Mouse (Mus musculus) embryonic facial prominence, embryonic 14.5 days (tissue): Measurements from ENCODE around the gene Vash1. TPM values are rescaled to one million over a fixed set of nuclear protein-coding genes. Genes with fewer than 3 reads are reported as not detected.

Experiments used
- ATAC-seq: fragments of 200-750 bp; cut with Nextera tagmentation; 2 replicates; pipeline ENCODE4 v1.8.0; 2017; ENCODE audit warnings: low read depth, moderate number of reproducible peaks, moderate TSS enrichment
- DNase-seq: peaks from one replicate; pipeline ENCODE4 v3.0.0-alpha.2; 2015; ENCODE audit warnings: low spot score
- H3K27ac ChIP-seq: fragments of 300-500 bp; sonication (generic); replicated peaks from 2 replicates; pipeline ENCODE4 v1.5.1; 2014; ENCODE audit warnings: low read depth, mild to moderate bottlenecking, low read length, moderate library complexity
- H3K27me3 ChIP-seq: fragments of 300-500 bp; sonication (generic); replicated peaks from 2 replicates; pipeline ENCODE4 v1.6.1; 2014; ENCODE audit warnings: low read length; ENCODE audit not compliant: control insufficient read depth, insufficient read depth
- H3K36me3 ChIP-seq: fragments of 300-500 bp; sonication (generic); 2 replicates; pipeline ENCODE4 v1.6.1; 2014; ENCODE audit warnings: low read length, mixed read lengths; ENCODE audit not compliant: control insufficient read depth, insufficient read depth
- H3K4me1 ChIP-seq: fragments of 300-500 bp; sonication (generic); 2 replicates; pipeline ENCODE4 v1.6.1; 2014; ENCODE audit warnings: antibody characterized with exemption, low read length; ENCODE audit not compliant: control insufficient read depth, insufficient read depth
- H3K4me2 ChIP-seq: fragments of 300-500 bp; sonication (generic); 2 replicates; pipeline ENCODE4 v1.6.1; 2014; ENCODE audit warnings: low read depth, mild to moderate bottlenecking, low read length, moderate library complexity, mixed read lengths
- H3K4me3 ChIP-seq: fragments of 300-500 bp; sonication (generic); 2 replicates; pipeline ENCODE4 v1.5.1; 2014; ENCODE audit warnings: low read depth, mild to moderate bottlenecking, low read length
- H3K9ac ChIP-seq: fragments of 300-500 bp; sonication (generic); 2 replicates; pipeline ENCODE4 v1.6.1; 2014; ENCODE audit warnings: low read depth, mild to moderate bottlenecking, low read length, moderate library complexity, mixed read lengths
- H3K9me3 ChIP-seq: fragments of 300-500 bp; sonication (generic); 2 replicates; pipeline ENCODE4 v1.6.1; 2016; ENCODE audit warnings: low read length; ENCODE audit not compliant: control insufficient read depth
- WGBS: fragments of 180-500 bp; shearing (Covaris S2); extraction: QIAGEN DNeasy Blood & Tissue Kit; methylation state at CpG from one replicate; pipeline ENCODE4 v1.1.7; 2014; 5-methylcytosine and 5-hydroxymethylcytosine counted together
- polyA plus RNA-seq: library from polyadenylated mRNA; unstranded; fragments of >200 nt; fragmentation: Nextera tagmentation; extraction: Ambion mirVana; gene quantifications from 2 replicates; pipeline ENCODE4 v1.2.1, GENCODE M21; 2014

The Vash1 gene
- polyA plus RNA-seq, 1 experiment from 2014 or later, result 11.0 TPM

- 63% methylated on average over 3 of the region's 3 CpGs for WGBS
- H3K9ac ChIP-seq, result no peak overlapping the region
- ATAC-seq (no peak), DNase-seq (no peak)
- no peak overlapping the region for H3K4me3 ChIP-seq
- H3K9me3 ChIP-seq, result no peaks in the 10 kb centered on the region
- H3K4me2 ChIP-seq, result no peak overlapping the region
- peaks cover 25% of the 10 kb centered on the region for H3K4me1 ChIP-seq
- H3K27ac ChIP-seq, result no peak overlapping the region
- no peaks in the 10 kb centered on the region for H3K36me3 ChIP-seq
- H3K27me3 ChIP-seq, result no peaks in the 10 kb centered on the region
These were observed 30.0 kb upstream of the Vash1 start for GRCm38 (mm10) chr12:86648489-86648888.

- Histone ChIP-seq H3K36me3 (no peaks in the 10 kb centered on the region), H3K4me1 (peaks cover 17% of the 10 kb centered on the region), H3K4me2 (no peak overlapping the region), H3K27me3 (no peaks in the 10 kb centered on the region), H3K27ac (no peak overlapping the region), H3K4me3 (no peak overlapping the region), H3K9me3 (no peaks in the 10 kb centered on the region), H3K9ac (no peak overlapping the region)
- WGBS, result 85% methylated on average over 8 of the region's 8 CpGs
- DNase-seq (no peak), ATAC-seq (no peak)
These were observed 27.1 kb upstream of the Vash1 start for GRCm38 (mm10) chr12:86651301-86651860.

GRCm38 (mm10) chr12:86652570-86653041 is 25.9 kb upstream of the Vash1 start:
- 54% methylated on average over 4 of the region's 4 CpGs for WGBS
- Histone ChIP-seq H3K9ac (no peak overlapping the region), H3K4me2 (no peak overlapping the region), H3K27me3 (no peaks in the 10 kb centered on the region), H3K4me1 (0 out of 2 replicates have a peak, but pooled peaks cover 6% of the 10 kb centered on the region), H3K4me3 (no peak overlapping the region), H3K9me3 (no peaks in the 10 kb centered on the region), H3K36me3 (no peaks in the 10 kb centered on the region), H3K27ac (peak overlapping the region; percentile 58; the same call in 1 of the 2 replicates)
- peak; percentile 91 for DNase-seq
- peak; percentile 80; the same call in 1 of the 2 replicates for ATAC-seq

- Histone ChIP-seq H3K4me2 (no peak overlapping the region), H3K9me3 (no peaks in the 10 kb centered on the region), H3K27me3 (no peaks in the 10 kb centered on the region), H3K9ac (no peak overlapping the region), H3K27ac (no peak overlapping the region), H3K4me3 (no peak overlapping the region), H3K4me1 (no peaks in the 10 kb centered on the region), H3K36me3 (no peaks in the 10 kb centered on the region)
- ATAC-seq, result peak; percentile 33; the same call in 1 of the 2 replicates
- 33% methylated on average over 6 of the region's 6 CpGs for WGBS
- DNase-seq, result peak; percentile 45
These were observed 19.0 kb upstream of the Vash1 start for GRCm38 (mm10) chr12:86659447-86659968.

GRCm38 (mm10) chr12:86660466-86660865 is 18.0 kb upstream of the Vash1 start:
- ATAC-seq, result no peak
- no peaks in the 10 kb centered on the region for H3K9me3 ChIP-seq
- H3K4me3 ChIP-seq, result no peak overlapping the region
- no peaks in the 10 kb centered on the region for H3K36me3 ChIP-seq
- WGBS, result 72% methylated on average over 2 of the region's 2 CpGs
- no peak for DNase-seq
- H3K27ac ChIP-seq, result no peak overlapping the region
- H3K4me1 ChIP-seq, result no peaks in the 10 kb centered on the region
- no peaks in the 10 kb centered on the region for H3K27me3 ChIP-seq
- no peak overlapping the region for H3K4me2 ChIP-seq
- H3K9ac ChIP-seq, result no peak overlapping the region

- H3K9me3 ChIP-seq, result no peaks in the 10 kb centered on the region
- ATAC-seq, result no peak
- H3K4me3 ChIP-seq, result no peak overlapping the region
- no peaks in the 10 kb centered on the region for H3K4me1 ChIP-seq
- no peak overlapping the region for H3K9ac ChIP-seq
- DNase-seq, result no peak
- no peaks in the 10 kb centered on the region for H3K27me3 ChIP-seq
- no peak overlapping the region for H3K27ac ChIP-seq
- no peak overlapping the region for H3K4me2 ChIP-seq
- 64% methylated on average over 3 of the region's 3 CpGs for WGBS
- no peaks in the 10 kb centered on the region for H3K36me3 ChIP-seq
These were observed 12.8 kb upstream of the Vash1 start for GRCm38 (mm10) chr12:86665656-86666055.

GRCm38 (mm10) chr12:86668404-86668803 is 10.1 kb upstream of the Vash1 start:
- no peaks in the 10 kb centered on the region for H3K36me3 ChIP-seq
- H3K27ac ChIP-seq, result no peak overlapping the region
- H3K4me3 ChIP-seq, result no peak overlapping the region
- H3K9me3 ChIP-seq, result no peaks in the 10 kb centered on the region
- no peaks in the 10 kb centered on the region for H3K4me1 ChIP-seq
- WGBS, result 93% methylated on average over 2 of the region's 2 CpGs
- DNase-seq, result no peak
- H3K27me3 ChIP-seq, result no peaks in the 10 kb centered on the region
- ATAC-seq, result no peak
- H3K9ac ChIP-seq, result no peak overlapping the region
- no peak overlapping the region for H3K4me2 ChIP-seq

- H3K4me2 ChIP-seq, result no peak overlapping the region
- ATAC-seq, result peak; percentile 72
- WGBS, result 65% methylated on average over 4 of the region's 4 CpGs
These were observed 6.4 kb upstream of the Vash1 start for GRCm38 (mm10) chr12:86672105-86672504.

GRCm38 (mm10) chr12:86672507-86672906 is 6.0 kb upstream of the Vash1 start:
- Histone ChIP-seq H3K9ac (no peak overlapping the region), H3K36me3 (no peaks in the 10 kb centered on the region), H3K4me1 (no peaks in the 10 kb centered on the region), H3K27me3 (no peaks in the 10 kb centered on the region), H3K27ac (no peak overlapping the region), H3K4me3 (no peak overlapping the region), H3K9me3 (no peaks in the 10 kb centered on the region), H3K4me2 (no peak overlapping the region)
- 61% methylated on average over 5 of the region's 5 CpGs for WGBS
- ATAC-seq, result 0 out of 2 replicates have a peak, but pooled peaks have one; percentile 22
- DNase-seq, result no peak

More at GRCm38 (mm10) chr12:86672105-86672504, 6.4 kb upstream of the Vash1 start:
- Histone ChIP-seq H3K27me3 (no peaks in the 10 kb centered on the region), H3K4me1 (no peaks in the 10 kb centered on the region), H3K9me3 (no peaks in the 10 kb centered on the region), H3K9ac (no peak overlapping the region), H3K36me3 (no peaks in the 10 kb centered on the region), H3K27ac (no peak overlapping the region), H3K4me3 (no peak overlapping the region)
- DNase-seq, result no peak
